Mouse (Mus musculus) right cerebral cortex, postnatal 10 days (tissue): ENCODE data around the gene Kcnn3.

Source experiments
- DNase-seq, 2 experiments: peaks; one replicate each; pipeline ENCODE4 v3.0.0; 2021; ENCODE audit warnings: low spot score in 2 of 2

Kcnn3 gene

GRCm38 (mm10) chr3:89520618-89521502 is 896 bp downstream of the Kcnn3 start:
- DNase-seq = peak; percentile 79 to 81

DNA sequence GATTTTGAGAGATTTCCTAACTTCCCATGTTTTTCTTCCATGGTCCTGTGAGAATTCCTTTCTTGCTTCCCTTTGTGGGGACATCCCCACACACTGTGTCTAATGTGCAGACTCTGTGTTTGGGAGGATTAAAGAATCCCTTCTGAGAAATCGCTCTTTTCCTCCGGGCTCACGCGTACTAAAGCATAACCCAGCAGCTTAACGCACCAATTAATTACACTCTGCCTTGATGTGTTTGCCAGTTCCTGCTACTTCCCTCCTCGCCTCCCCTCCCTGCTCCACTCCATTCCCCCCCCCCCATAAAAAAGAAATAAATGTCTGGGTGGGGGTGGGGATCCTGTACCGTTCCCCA is 1.5 kb downstream of the Kcnn3 start:
- no peak for DNase-seq

DNA sequence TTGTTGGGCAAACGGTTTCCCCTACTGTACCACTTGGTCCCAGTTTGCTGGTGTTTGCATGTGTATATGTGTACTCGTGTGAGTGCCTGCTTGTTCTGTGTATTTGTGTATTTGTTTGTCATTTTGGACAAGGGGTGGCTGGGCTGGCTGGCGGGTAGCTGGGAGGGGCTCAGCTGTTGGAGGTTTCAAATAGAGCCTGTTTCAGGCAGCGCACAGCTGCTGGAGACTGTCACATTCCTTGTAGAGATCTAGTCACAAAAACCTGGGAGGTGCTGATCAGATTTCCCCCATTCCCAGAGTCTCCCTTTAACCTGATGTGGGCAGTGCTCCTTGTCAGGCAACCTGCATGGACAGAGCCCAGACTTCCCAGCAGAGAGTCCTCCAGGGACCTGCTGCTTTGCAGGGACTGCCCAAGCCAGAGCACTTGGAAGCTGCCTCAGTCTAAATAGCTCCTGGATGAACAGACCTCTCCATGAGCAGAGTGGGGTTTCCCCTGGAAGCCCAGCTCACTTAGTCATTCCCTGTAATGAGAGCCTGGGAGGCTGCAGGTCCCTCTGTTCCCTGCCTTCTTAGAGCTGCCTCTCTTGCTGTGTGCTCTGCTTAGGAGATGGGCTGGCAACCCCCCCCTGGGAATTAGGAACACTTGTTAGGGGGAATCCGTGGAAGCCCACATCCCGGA is 2.6 kb downstream of the Kcnn3 start:
- DNase-seq = peak; percentile 46

- DNase-seq = no peak
Observed at GRCm38 (mm10) chr3:89526298-89527090, 6.5 kb downstream of the Kcnn3 start.

DNA sequence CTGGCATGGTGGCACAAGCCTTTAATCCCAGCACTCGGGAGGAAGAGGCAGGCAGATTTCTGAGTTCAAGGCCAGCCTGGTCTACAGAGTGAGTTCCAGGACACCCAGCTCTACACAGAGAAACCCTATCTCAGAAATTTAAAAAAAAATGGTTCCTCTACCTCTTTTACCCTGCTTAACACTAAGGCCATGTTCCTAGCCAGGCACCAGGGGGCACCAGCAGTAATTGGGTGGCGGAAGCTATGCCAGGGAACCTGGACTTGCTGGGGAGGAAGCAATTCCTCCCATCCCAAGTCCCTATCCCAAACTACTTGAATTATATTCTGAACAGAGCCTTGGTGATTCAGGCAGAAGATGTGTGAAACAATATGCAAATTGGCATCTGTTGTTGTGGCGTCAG is 9.8 kb downstream of the Kcnn3 start:
- DNase-seq = no peak

GRCm38 (mm10) chr3:89534566-89535097 is 14.7 kb downstream of the Kcnn3 start:
- DNase-seq = peak; percentile 66 to 67

DNA sequence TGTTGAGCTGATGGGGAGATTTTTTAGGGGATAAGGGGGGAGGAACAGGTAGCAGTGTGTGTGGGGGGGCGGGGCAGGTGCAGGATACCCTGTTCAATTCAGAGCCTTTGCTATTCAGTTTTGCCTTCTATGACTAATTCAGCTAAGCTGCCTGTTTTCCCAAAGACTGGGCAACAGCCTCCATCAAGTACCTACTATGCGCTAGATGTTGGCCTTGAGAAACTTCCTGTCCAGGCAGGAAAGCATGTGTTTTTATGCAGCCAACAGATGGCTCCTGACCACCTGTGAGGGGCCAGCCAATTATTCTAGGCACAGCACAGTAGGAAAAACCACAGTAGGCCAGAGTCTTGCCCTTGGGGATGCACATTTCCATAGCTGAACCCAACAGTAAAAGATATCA is 15.2 kb downstream of the Kcnn3 start:
- DNase-seq = no peak

DNA sequence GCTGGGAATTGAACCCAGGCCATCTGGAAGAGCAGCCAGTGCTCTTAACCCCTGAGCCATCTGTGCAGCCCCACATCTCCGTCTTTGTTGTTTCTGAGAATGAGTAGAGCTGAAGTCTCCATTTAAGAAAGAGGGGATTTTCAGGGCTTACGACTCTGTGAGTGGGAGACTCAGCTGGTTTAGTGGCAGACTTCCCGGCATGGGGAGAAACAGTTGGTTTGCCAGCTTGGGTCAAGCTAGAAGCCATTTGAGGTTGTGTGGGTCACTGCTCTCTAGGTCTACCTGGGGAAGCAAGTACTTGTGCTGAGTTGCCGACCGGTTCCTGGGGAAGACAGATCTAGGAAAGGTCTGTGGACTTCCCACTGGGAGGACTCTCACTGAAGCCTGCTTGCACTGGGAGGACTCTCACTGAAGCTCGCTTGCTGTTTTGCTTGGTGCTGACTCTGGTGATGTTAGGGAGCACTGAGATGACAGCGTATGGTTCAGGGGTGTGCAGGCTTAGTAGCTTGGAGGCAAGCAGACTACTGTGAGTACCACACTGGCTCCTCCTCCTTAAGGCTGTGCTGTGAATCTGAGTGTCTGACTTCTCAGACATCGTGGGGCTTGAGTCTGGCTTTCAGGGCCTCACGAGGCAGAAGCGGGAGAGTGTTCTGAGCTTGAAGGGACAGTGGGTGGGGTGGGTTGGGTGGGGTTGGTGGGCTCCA is 19.2 kb downstream of the Kcnn3 start:
- DNase-seq = no peak

DNA sequence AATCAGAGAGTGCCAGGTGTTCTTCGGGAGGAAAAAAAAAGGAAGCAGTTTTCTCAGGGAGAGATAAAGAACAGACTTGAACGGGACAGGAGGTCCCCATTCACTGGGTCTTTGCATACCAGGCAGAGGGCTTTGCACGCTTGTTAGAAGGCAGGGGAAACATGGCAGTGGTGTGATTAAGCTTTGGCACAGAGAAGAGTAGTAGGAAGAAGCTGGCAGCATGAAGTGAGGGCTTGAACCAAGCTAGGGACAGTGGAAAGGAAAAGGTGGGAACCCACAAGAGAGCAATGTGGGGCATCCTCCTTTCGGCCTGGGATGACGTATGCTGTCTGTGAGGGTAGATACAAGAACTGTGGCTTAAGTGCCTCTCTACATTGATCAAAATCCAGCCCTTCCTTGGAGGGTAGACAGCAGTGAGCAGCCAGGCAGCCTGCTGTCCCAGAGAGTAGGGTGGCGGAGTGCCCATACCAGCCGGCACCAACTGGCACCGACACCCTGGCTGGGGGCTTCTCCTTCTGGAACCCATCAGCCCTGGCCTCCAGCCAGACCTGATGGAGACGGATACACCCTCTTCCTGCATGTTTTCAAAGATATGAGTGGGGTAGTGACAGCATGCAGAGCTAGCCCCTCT is 19.9 kb downstream of the Kcnn3 start:
- peak; percentile 88 to 90 for DNase-seq

GRCm38 (mm10) chr3:89540371-89540743 is 20.4 kb downstream of the Kcnn3 start:
- DNase-seq = no peak

- DNase-seq = peak; percentile 63 to 76
Observed at GRCm38 (mm10) chr3:89546951-89547350, 27.0 kb downstream of the Kcnn3 start.

- DNase-seq = no peak
Observed at GRCm38 (mm10) chr3:89548805-89549204, 28.8 kb downstream of the Kcnn3 start.

- no peak for DNase-seq
Observed at GRCm38 (mm10) chr3:89549488-89549887, 29.5 kb downstream of the Kcnn3 start.

GRCm38 (mm10) chr3:89551880-89552279 is 31.9 kb downstream of the Kcnn3 start:
- DNase-seq = no peak

DNA sequence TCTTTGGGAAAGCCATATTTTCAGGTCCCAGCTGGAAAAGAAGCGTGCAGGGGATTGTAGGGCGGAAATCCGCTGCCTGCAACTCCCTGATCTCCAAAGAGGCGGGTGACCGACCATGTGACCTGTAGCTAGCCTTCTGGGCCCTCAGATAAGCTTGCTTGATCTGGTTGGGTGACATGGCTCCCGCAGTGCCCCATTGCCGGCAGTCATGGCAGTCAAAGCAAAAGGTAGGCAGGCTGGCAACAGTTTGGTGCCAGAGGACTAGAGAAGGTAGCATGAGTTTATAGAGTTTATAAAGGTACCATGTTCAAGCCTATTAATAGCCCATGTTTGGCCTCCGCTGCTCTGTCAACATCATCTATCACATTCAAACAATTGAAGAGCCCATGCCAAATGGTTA is 33.5 kb downstream of the Kcnn3 start:
- DNase-seq = no peak

- no peak for DNase-seq
Observed at GRCm38 (mm10) chr3:89553946-89554345, 34.0 kb downstream of the Kcnn3 start.

DNA sequence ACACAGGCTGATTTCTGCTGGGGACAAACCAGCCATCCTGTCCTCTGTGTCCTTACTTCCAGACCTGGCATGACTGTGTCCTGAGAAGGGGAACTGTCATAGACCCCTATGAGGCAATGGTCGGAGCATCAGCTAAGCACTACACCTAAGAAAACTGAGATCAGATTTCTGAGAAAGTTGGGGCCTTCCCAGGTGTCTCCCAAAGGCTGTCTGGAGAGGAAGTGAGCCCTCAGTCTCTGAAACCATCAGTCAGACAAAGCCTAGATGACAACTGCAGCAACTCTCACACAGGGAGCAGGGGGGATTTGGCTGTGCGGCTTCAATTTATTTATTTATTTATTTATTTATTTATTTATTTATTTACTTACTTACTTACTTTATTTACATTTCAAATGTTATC is 34.6 kb downstream of the Kcnn3 start:
- DNase-seq = no peak

- no peak for DNase-seq
Observed at GRCm38 (mm10) chr3:89557811-89558210, 37.8 kb downstream of the Kcnn3 start.

DNA sequence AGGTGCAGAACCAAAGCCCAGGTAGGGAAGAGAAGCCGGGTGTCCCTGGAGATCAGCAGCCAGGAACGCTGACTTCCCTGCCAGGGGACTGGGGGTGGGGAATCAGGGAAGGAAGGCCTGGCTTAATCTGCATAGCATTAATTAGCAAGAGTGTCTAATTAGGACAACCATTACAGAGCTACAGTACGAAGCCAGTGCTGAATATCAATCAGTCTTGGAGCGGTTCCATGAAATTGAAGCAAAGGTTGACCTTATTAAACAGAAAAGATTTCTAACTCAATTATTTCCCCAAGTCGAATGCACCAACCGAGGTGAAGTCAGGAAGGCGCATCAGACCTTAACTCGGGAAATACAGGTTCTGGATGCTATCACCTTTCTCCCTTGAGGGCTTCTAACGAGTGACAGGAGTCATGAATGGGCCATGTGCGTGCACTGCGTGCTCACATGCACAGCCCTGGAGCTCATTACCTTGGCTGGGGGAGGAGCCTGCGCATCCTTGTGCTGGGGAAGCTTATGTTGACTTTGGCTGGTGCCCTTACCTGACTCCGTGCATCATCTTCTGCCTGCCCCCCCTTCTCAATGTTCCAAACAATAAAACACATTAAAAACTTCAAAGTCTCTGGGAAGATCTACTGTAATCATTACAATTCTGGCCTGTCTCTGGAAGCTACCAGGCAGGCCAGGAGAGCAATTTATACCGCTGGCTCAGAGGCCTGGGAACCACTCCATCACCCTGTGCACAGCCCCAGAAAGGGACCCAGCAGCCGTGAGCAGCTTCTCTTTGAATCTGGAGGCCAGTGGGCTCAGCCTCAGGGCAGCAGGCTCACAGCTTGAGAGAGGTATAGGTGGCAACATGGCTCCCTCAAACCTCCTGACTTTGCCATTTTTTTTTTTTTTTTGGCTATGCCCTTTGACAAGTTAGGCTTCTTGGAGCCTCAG is 39.3 kb downstream of the Kcnn3 start:
- DNase-seq = peak; percentile 68 to 73

- DNase-seq = no peak
Observed at GRCm38 (mm10) chr3:89561386-89561785, 41.4 kb downstream of the Kcnn3 start.
